Mouse (Mus musculus) lung, adult 2 months (tissue): ENCODE data around the gene Abhd8.

Source experiments
- CTCF ChIP-seq: fragments of 200-500 bp; IDR thresholded peaks from 2 replicates; pipeline ENCODE4 v1.5.1; 2011; ENCODE audit warnings: mild to moderate bottlenecking, low read length, control low read depth; ENCODE audit not compliant: insufficient read depth
- POLR2A ChIP-seq: fragments of 200-500 bp; IDR thresholded peaks from 2 replicates; pipeline ENCODE4 v1.6.1; 2011; ENCODE audit warnings: low read depth, mild to moderate bottlenecking, control low read depth, low read length, borderline replicate concordance; ENCODE audit errors: extremely low read depth

GRCm38 (mm10) chr8:71497077-71497645 is 33.7 kb upstream of the Abhd8 start:
- TF ChIP-seq POLR2A (no peak), CTCF (no peak)
